Mouse (Mus musculus) CH12.LX (cell line): Measurements from ENCODE around the gene Rnf214. TPM values are rescaled to one million over a fixed set of nuclear protein-coding genes. Genes with fewer than 3 reads are reported as not detected.

Experiments used
- DNase-seq: peaks from one replicate; pipeline ENCODE4 v3.0.0-alpha.2; 2013; ENCODE audit errors: extremely low read depth
- H3K27ac ChIP-seq: 2 replicates; pipeline ENCODE4 v1.5.1; 2012; ENCODE audit warnings: low read depth, mild to moderate bottlenecking, control low read depth, moderate library complexity; ENCODE audit not compliant: insufficient read depth
- H3K27me3 ChIP-seq: replicated peaks from 2 replicates; pipeline ENCODE3; 2012; ENCODE audit warnings: inconsistent platforms
- H3K36me3 ChIP-seq, 2 experiments: replicated peaks in 1 of 2; 2 replicates each; pipeline versions ENCODE3 to v1.6.1; 2012; ENCODE audit warnings: inconsistent platforms in 1 of 2, low read length in 1 of 2, mild to moderate bottlenecking in 1 of 2, mixed read lengths in 1 of 2, moderate library complexity in 1 of 2; ENCODE audit not compliant: control insufficient read depth in 1 of 2, insufficient read depth in 1 of 2
- H3K4me1 ChIP-seq, 2 experiments: 2 replicates each; pipeline ENCODE4 v1.6.1; 2012; ENCODE audit warnings: inconsistent platforms in 1 of 2, moderate library complexity in 1 of 2; ENCODE audit not compliant: insufficient read depth in 2 of 2, control insufficient read depth in 1 of 2
- H3K4me2 ChIP-seq: 2 replicates; pipeline ENCODE4 v1.6.1; 2012; ENCODE audit warnings: low read depth, mild to moderate bottlenecking, control low read depth; ENCODE audit not compliant: poor library complexity, insufficient read depth, severe bottlenecking
- H3K4me3 ChIP-seq, 3 experiments: fragments of 150-350 bp in 1 of 3; sonication (generic) in 1 of 3; replicated peaks in 1 of 3; 2 replicates each; pipeline versions ENCODE3 to v1.5.1; 2011 to 2012; ENCODE audit warnings: low read depth in 2 of 3, low read length in 2 of 3, mild to moderate bottlenecking in 2 of 3, moderate library complexity in 2 of 3, control low read depth in 1 of 3, improper control_type of control experiment in 1 of 3, inconsistent platforms in 1 of 3, mixed read lengths in 1 of 3; ENCODE audit not compliant: poor library complexity in 1 of 3
- H3K79me2 ChIP-seq: replicated peaks from 2 replicates; pipeline ENCODE4 v1.6.1; 2012; ENCODE audit warnings: mild to moderate bottlenecking, moderate library complexity; ENCODE audit not compliant: control insufficient read depth, poor library complexity, insufficient read depth, severe bottlenecking; ENCODE audit errors: extremely low read depth
- H3K9ac ChIP-seq: 2 replicates; pipeline ENCODE4 v1.6.1; 2012; ENCODE audit warnings: low read depth, mild to moderate bottlenecking, control low read depth, moderate library complexity; ENCODE audit not compliant: insufficient read depth
- H3K9me3 ChIP-seq: replicated peaks from 2 replicates; pipeline ENCODE3; 2012; ENCODE audit warnings: low read length, inconsistent platforms, mixed read lengths
- BHLHE40 ChIP-seq: IDR thresholded peaks from 2 replicates; pipeline ENCODE4 v1.6.1; 2011; ENCODE audit warnings: mild to moderate bottlenecking, low read depth, low read length, improper control_type of control experiment
- CHD1 ChIP-seq: IDR thresholded peaks from 2 replicates; pipeline ENCODE4 v1.6.1; 2012; ENCODE audit warnings: low read depth, low read length, improper control_type of control experiment, inconsistent platforms
- CHD2 ChIP-seq: IDR thresholded peaks from 2 replicates; pipeline ENCODE4 v1.6.1; 2011; ENCODE audit warnings: low read length, improper control_type of control experiment
- CTCF ChIP-seq, 2 experiments: IDR thresholded peaks in 1 of 2; conservative IDR thresholded peaks in 1 of 2; 2 replicates each; pipeline ENCODE4 v1.5.1; 2011 to 2012; ENCODE audit warnings: low read depth in 2 of 2, low read length in 2 of 2, improper control_type of control experiment in 1 of 2, inconsistent platforms in 1 of 2, mild to moderate bottlenecking in 1 of 2, moderate library complexity in 1 of 2
- E2F4 ChIP-seq: IDR thresholded peaks from 2 replicates; pipeline ENCODE4 v1.6.1; 2011; ENCODE audit warnings: low read depth, low read length, improper control_type of control experiment; ENCODE audit not compliant: insufficient replicate concordance
- ELF1 ChIP-seq: IDR thresholded peaks from 2 replicates; pipeline ENCODE4 v1.6.1; 2014; ENCODE audit warnings: low read depth, mild to moderate bottlenecking, inconsistent platforms, low read length, improper control_type of control experiment
- EP300 ChIP-seq: IDR thresholded peaks from 2 replicates; pipeline ENCODE4 v1.6.1; 2011; ENCODE audit warnings: low read length, improper control_type of control experiment
- ETS1 ChIP-seq: conservative IDR thresholded peaks from 2 replicates; pipeline ENCODE4 v1.6.1; 2012; ENCODE audit warnings: low read depth, mild to moderate bottlenecking, inconsistent platforms, low read length, improper control_type of control experiment, moderate library complexity
- GABPA ChIP-seq: IDR thresholded peaks from 2 replicates; pipeline ENCODE4 v1.6.1; 2012; ENCODE audit warnings: low read depth, low read length, improper control_type of control experiment, inconsistent platforms; ENCODE audit not compliant: insufficient replicate concordance
- HCFC1 ChIP-seq: IDR thresholded peaks from 2 replicates; pipeline ENCODE4 v1.6.1; 2012; ENCODE audit warnings: low read depth, mild to moderate bottlenecking, inconsistent platforms, low read length, improper control_type of control experiment
- IRF4 ChIP-seq: IDR thresholded peaks from 2 replicates; pipeline ENCODE4 v1.6.1; 2014; ENCODE audit warnings: low read depth, mild to moderate bottlenecking, inconsistent platforms, low read length, improper control_type of control experiment
- JUN ChIP-seq: IDR thresholded peaks from 2 replicates; pipeline ENCODE4 v1.6.1; 2011; ENCODE audit warnings: low read depth, mild to moderate bottlenecking, low read length, improper control_type of control experiment, moderate library complexity; ENCODE audit not compliant: insufficient read depth
- JUND ChIP-seq: conservative IDR thresholded peaks from 2 replicates; pipeline ENCODE4 v1.6.1; 2011; ENCODE audit warnings: low read depth, low read length, improper control_type of control experiment
- KAT2A ChIP-seq: IDR thresholded peaks from 2 replicates; pipeline ENCODE4 v1.6.1; 2012; ENCODE audit warnings: low read length, improper control_type of control experiment, inconsistent platforms; ENCODE audit not compliant: insufficient replicate concordance
- MAFK ChIP-seq: IDR thresholded peaks from 2 replicates; pipeline ENCODE4 v1.6.1; 2011; ENCODE audit warnings: low read length, improper control_type of control experiment; ENCODE audit not compliant: insufficient replicate concordance
- MAX ChIP-seq: IDR thresholded peaks from 2 replicates; pipeline ENCODE4 v1.6.1; 2011; ENCODE audit warnings: low read length, improper control_type of control experiment
- MAZ ChIP-seq: IDR thresholded peaks from 2 replicates; pipeline ENCODE4 v1.6.1; 2012; ENCODE audit warnings: low read depth, mild to moderate bottlenecking, inconsistent platforms, low read length, improper control_type of control experiment, moderate library complexity
- MEF2A ChIP-seq: IDR thresholded peaks from 2 replicates; pipeline ENCODE4 v1.6.1; 2014; ENCODE audit warnings: low read depth, mild to moderate bottlenecking, inconsistent platforms, low read length, improper control_type of control experiment, borderline replicate concordance
- MXI1 ChIP-seq: IDR thresholded peaks from 2 replicates; pipeline ENCODE4 v1.6.1; 2011; ENCODE audit warnings: mild to moderate bottlenecking, low read depth, low read length, improper control_type of control experiment
- MYC ChIP-seq: IDR thresholded peaks from 2 replicates; pipeline ENCODE4 v1.6.1; 2011; ENCODE audit warnings: low read depth, mild to moderate bottlenecking, improper control_type of control experiment, low read length
- NELFE ChIP-seq: IDR thresholded peaks from 2 replicates; pipeline ENCODE4 v1.6.1; 2011; ENCODE audit warnings: low read depth, low read length, improper control_type of control experiment
- NRF1 ChIP-seq: IDR thresholded peaks from 2 replicates; pipeline ENCODE4 v1.6.1; 2014; ENCODE audit warnings: low read depth, mild to moderate bottlenecking, inconsistent platforms, low read length, improper control_type of control experiment, moderate library complexity
- PAX5 ChIP-seq: IDR thresholded peaks from 2 replicates; pipeline ENCODE4 v1.6.1; 2012; ENCODE audit warnings: low read length, inconsistent platforms, mixed read lengths
- POLR2A ChIP-seq: IDR thresholded peaks from 2 replicates; pipeline ENCODE4 v1.6.1; 2011; ENCODE audit warnings: low read depth, mild to moderate bottlenecking, improper control_type of control experiment, low read length
- POLR2AphosphoS2 ChIP-seq: IDR thresholded peaks from 2 replicates; pipeline ENCODE4 v1.6.1; 2011; ENCODE audit warnings: low read depth, low read length, improper control_type of control experiment
- RAD21 ChIP-seq: IDR thresholded peaks from 2 replicates; pipeline ENCODE4 v1.6.1; 2011; ENCODE audit warnings: low read depth, mild to moderate bottlenecking, low read length, improper control_type of control experiment, moderate library complexity
- RCOR1 ChIP-seq: conservative IDR thresholded peaks from 2 replicates; pipeline ENCODE4 v1.6.1; 2012; ENCODE audit warnings: low read depth, mild to moderate bottlenecking, inconsistent platforms, low read length, improper control_type of control experiment
- SIN3A ChIP-seq: IDR thresholded peaks from 2 replicates; pipeline ENCODE4 v1.6.1; 2012; ENCODE audit warnings: low read length, improper control_type of control experiment, inconsistent platforms
- SMC3 ChIP-seq: IDR thresholded peaks from 2 replicates; pipeline ENCODE4 v1.6.1; 2011; ENCODE audit warnings: low read depth, low read length, improper control_type of control experiment
- TBP ChIP-seq: conservative IDR thresholded peaks from 2 replicates; pipeline ENCODE4 v1.6.1; 2011; ENCODE audit warnings: low read depth, low read length, improper control_type of control experiment
- TCF12 ChIP-seq: IDR thresholded peaks from 2 replicates; pipeline ENCODE4 v1.6.1; 2014; ENCODE audit warnings: low read depth, mild to moderate bottlenecking, inconsistent platforms, low read length, improper control_type of control experiment
- UBTF ChIP-seq: IDR thresholded peaks from 2 replicates; pipeline ENCODE4 v1.6.1; 2012; ENCODE audit warnings: low read depth, mild to moderate bottlenecking, inconsistent platforms, low read length, improper control_type of control experiment, moderate library complexity
- USF1 ChIP-seq: IDR thresholded peaks from 2 replicates; pipeline ENCODE4 v1.6.1; 2014; ENCODE audit warnings: low read depth, mild to moderate bottlenecking, inconsistent platforms, low read length, improper control_type of control experiment
- USF2 ChIP-seq: conservative IDR thresholded peaks from 2 replicates; pipeline ENCODE4 v1.6.1; 2011; ENCODE audit warnings: low read depth, low read length, improper control_type of control experiment
- ZC3H11A ChIP-seq: IDR thresholded peaks from 2 replicates; pipeline ENCODE4 v1.6.1; 2012; ENCODE audit warnings: low read depth, mild to moderate bottlenecking, inconsistent platforms, low read length, improper control_type of control experiment
- ZKSCAN1 ChIP-seq: IDR thresholded peaks from 2 replicates; pipeline ENCODE4 v1.6.1; 2012; ENCODE audit warnings: low read depth, inconsistent platforms, low read length, improper control_type of control experiment, borderline replicate concordance
- ZMIZ1 ChIP-seq: IDR thresholded peaks from 2 replicates; pipeline ENCODE4 v1.6.1; 2012; ENCODE audit warnings: low read depth, mild to moderate bottlenecking, inconsistent platforms, low read length, improper control_type of control experiment
- ZNF384 ChIP-seq: IDR thresholded peaks from 2 replicates; pipeline ENCODE4 v1.6.1; 2012; ENCODE audit warnings: low read depth, low read length, improper control_type of control experiment, inconsistent platforms
- dilution Hi-C: fragments of 300-500 bp; cut with MboI; formaldehyde crosslinking; loops from 2 replicates; pipeline ENCODE4 v1.14.3; 2020; ENCODE audit warnings: low sequenced_read_pairs; ENCODE audit not compliant: extremely low pct_unique_long_range_greater_than_20kb, extremely low pct_ligation_motif_present
- in situ Hi-C: fragments of 300-500 bp; cut with MboI; formaldehyde crosslinking; loops from 3 replicates; pipeline ENCODE4 v1.14.3; 2019; ENCODE audit warnings: low sequenced_read_pairs, low pct_ligation_motif_present, low pct_unique_long_range_greater_than_20kb, mixed read lengths
- polyA plus RNA-seq: library from polyadenylated mRNA; unstranded; fragments of >175 nt; gene quantifications from 2 replicates; pipeline ENCODE4 v1.2.1, GENCODE M21; 2012; ENCODE audit warnings: low read depth; ENCODE audit not compliant: insufficient read length
- total RNA-seq, 2 experiments: library from RNA; depleted of rRNA; stranded (reverse); fragments of 300-350 nt in 1 of 2; fragments of >200 nt in 1 of 2; gene quantifications; 2 replicates each; pipeline ENCODE4 v1.2.3; 2012 to 2014

The Rnf214 gene
- total and polyA plus RNA-seq, 3 experiments: 4.4 to 16.1 (median 9.4) TPM

DNA sequence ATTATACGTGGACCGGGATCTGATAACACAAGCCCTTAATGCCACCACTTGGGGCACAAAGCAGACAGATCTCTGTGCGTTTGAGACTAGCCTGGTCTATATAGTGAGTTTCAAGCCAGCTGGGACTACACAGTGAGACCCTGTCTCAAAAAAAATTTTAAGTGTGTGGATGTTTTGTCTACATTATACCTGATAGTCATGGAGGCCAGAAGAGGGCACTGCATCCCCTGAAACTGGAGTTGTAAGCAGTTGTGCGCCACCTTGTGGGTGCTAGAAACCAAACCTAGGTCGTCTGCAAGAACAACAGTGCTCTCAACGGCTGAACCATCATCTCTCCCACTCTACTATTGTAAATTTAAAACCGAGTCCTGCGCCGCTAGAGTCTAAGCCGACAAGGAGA is 77.6 kb downstream of the Rnf214 start:
- H3K79me2 ChIP-seq: no peaks in the 10 kb centered on the region
- H3K9me3 ChIP-seq: peaks cover 7% of the 10 kb centered on the region
- H3K9ac ChIP-seq: peak overlapping the region; percentile 35
- dilution Hi-C loops (no loop called here), in situ Hi-C loops (no loop called here)
- peak overlapping the region in 2 of 3 experiments; percentile 79 to 91 for H3K4me3 ChIP-seq
- peaks cover 0 to 9% of the 10 kb centered on the region in 2 experiments for H3K36me3 ChIP-seq
- no peaks in the 10 kb centered on the region for H3K27me3 ChIP-seq
- H3K4me2 ChIP-seq: peak overlapping the region; percentile 65; the same call in 1 of the 2 replicates
- peak; percentile 95 for DNase-seq
- H3K27ac ChIP-seq: no peak overlapping the region
- H3K4me1 ChIP-seq: peaks cover 4 to 37% of the 10 kb centered on the region in 2 experiments
- no peak for TF ChIP-seq POLR2AphosphoS2
- no peak for TF ChIP-seq ETS1
- TF ChIP-seq PAX5: no peak
- TF ChIP-seq CTCF (conservative IDR thresholded peaks at IDR 0.05 in 1 of 2, IDR thresholded peaks at IDR 0.05 in 1 of 2; ENCODE audit: low read depth in 2 of 2, low read length in 2 of 2): peak; percentile 61 to 100
- TF ChIP-seq E2F4: no peak
- no peak for TF ChIP-seq MAZ
- TF ChIP-seq CHD2: no peak
- no peak for TF ChIP-seq MYC
- TF ChIP-seq IRF4: peak; percentile 25; the same call in 1 of the 2 replicates
- TF ChIP-seq USF1: no peak
- no peak for TF ChIP-seq TBP
- TF ChIP-seq GABPA: no peak
- TF ChIP-seq EP300: 0 out of 2 replicates have a peak, but pooled peaks have one; percentile 32
- no peak for TF ChIP-seq CHD1
- TF ChIP-seq NRF1: no peak
- no peak for TF ChIP-seq BHLHE40
- TF ChIP-seq USF2: no peak
- peak; percentile 47; the same call in 1 of the 2 replicates for TF ChIP-seq JUND
- peak; percentile 79; the same call in 1 of the 2 replicates for TF ChIP-seq RCOR1
- peak; percentile 66 for TF ChIP-seq RAD21
- TF ChIP-seq TCF12: no peak
- no peak for TF ChIP-seq ZC3H11A
- no peak for TF ChIP-seq ZMIZ1
- TF ChIP-seq POLR2A: no peak
- no peak for TF ChIP-seq MEF2A
- no peak for TF ChIP-seq ELF1
- no peak for TF ChIP-seq MAX
- TF ChIP-seq NELFE: peak; percentile 65; the same call in 1 of the 2 replicates
- peak; percentile 42; the same call in 1 of the 2 replicates for TF ChIP-seq SIN3A
- TF ChIP-seq MAFK: no peak
- TF ChIP-seq HCFC1: peak; percentile 51; the same call in 1 of the 2 replicates
- peak; percentile 66; the same call in 1 of the 2 replicates for TF ChIP-seq ZNF384
- no peak for TF ChIP-seq UBTF
- no peak for TF ChIP-seq JUN
- no peak for TF ChIP-seq KAT2A
- no peak for TF ChIP-seq MXI1
- TF ChIP-seq ZKSCAN1: no peak
- peak; percentile 82 for TF ChIP-seq SMC3
